Mouse (Mus musculus): ENCODE measurements around the gene Lhpp.
A peak's percentile ranks its signal among the peaks of the same experiment; 100 is the strongest.

Gene Lhpp

DNA sequence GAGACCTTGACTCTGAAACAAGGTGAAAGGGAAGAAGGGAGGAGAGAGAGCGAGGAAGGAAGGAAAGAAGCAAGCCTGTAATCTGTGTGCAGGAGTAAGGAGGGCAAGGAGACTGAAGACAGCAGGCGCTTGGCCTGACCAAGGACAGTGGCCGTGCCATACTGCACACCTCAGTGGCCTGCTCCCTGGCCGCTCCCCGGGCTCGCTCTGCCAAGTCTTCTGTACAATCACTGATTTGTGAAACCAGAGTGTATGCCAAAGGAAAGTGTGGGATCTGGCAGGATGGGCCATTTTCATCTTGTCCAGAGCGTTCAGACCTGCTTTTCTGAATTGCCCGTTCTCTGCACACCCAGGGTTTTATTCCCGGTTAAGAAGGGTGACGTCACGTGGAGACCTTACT lies 70.9 kb downstream of the Lhpp start:
- no peak for DNase-seq (ENCODE audit: low spot score in 2 of 2)

DNA sequence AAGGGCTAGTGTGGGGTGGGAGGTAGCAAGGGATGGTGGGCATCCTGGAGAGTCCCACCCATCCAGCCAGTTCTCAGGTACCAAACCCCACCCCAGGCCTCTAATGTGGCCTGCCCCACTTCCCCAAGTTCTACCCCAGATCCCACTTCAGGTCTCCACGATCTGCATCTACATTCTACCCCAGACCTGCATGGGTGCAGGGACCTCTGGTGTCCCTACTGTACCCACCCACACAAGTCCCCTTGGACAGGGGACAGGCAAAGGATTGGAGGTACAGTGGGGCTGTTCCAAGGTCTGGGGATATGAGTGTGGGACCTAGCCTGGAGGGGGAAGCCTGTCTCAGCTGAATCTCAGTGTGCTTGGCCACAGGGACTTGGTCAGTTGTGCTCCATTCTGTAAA lies 71.4 kb downstream of the Lhpp start:
- DNase-seq (ENCODE audit: low spot score in 2 of 2) = no peak

DNA sequence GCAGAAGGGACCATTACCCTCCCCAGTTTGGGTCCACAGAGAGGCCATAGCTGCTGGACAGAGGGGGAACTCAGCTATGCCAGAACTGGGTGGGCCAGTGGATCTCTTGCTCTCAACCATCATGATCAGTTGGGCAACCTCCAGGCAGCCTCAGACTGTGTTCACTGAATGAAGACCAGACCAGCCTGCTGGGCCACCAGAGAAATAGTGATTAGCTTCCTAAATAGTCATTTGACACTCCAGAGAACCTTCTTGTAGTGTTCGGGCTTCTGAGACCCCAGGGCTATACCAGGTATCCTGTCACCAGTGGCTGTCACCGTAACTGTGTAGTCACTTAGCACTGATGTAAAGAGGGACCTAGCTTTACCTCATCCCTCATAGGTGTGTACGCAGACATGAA lies 71.9 kb downstream of the Lhpp start:
- DNase-seq (ENCODE audit: low spot score in 2 of 2) = no peak

DNA sequence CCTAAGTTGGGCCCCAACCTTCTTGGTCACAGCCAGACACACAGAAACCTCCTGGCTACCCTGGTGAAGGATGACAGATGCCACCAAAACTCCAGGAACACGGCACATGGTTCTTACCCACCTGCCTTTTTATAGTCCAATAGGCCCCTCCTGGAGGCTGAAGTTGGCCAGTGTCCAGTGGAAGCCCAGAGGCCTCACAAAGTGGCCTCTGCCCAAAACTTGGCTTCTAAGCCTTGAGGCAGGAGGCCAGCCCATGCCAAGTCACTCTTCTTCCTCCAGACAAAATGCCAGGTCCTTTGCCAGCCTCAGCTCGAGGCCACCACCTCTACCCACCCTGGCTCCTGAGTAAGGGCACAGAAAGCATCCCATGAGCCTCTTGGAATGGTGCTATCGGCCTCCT lies 72.5 kb downstream of the Lhpp start:
- DNase-seq (ENCODE audit: low spot score in 2 of 2) = no peak

DNA sequence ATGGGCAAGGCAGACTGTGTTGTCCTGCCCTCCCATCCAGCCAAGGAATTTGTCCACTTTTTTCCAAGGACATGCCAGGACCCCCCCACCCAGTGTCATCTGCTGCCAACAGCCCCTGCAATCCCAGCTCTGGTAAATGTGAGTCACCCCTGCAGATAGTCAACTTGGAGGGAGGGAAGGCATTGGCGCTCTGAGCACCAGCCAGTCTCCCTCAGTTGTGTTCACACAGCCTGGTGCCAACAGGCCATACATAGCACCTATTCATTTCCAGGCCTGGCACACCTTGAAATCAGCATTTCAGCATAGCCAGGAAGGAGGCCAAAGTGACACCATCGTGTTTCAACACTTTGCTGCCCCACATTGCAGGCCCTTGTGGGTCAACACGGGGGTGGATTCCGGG lies 73.5 kb downstream of the Lhpp start:
- DNase-seq (ENCODE audit: low spot score in 2 of 2) = no peak

DNA sequence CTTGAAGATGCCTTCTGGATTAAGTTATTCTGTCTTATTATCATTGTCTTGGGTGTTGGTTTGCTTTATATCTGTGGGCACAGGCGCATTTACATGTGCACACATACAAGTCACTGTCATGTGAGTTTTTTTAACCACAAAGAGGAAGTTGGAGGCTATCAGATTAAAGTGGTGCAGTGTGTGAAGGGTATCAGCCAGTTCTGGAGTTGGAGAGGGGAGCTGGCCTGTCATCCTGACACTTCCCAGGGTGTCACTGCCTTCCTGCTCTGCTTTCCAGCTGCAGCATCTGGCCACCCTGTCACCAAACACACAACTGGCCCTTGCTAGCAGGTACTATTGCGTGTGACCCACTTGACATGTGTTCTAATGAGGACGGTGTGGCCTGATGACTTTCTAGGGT lies 76.1 kb downstream of the Lhpp start:
- peak; percentile 56 to 69 for DNase-seq (ENCODE audit: low spot score in 2 of 2)

DNA sequence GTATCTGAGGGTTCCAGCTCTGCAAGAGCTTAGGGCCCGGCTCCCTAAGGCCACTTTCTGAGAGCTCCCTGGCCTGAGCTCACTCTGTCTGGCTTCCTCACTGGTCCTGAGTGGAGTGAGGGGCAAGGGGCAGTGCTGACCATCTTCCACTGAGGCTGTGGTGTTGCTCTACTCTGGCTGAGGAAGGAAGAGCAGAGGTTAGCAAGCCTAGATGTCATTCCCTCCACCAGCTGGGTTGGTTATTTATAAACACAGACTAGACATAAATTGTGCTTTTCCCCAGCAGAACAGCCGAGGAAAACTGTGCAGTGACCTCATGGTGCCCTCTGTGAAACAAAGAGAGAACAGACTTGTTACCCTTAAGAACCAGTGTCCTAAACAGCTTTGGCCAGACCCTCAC lies 77.5 kb downstream of the Lhpp start:
- no peak for DNase-seq (ENCODE audit: low spot score in 2 of 2)

DNA sequence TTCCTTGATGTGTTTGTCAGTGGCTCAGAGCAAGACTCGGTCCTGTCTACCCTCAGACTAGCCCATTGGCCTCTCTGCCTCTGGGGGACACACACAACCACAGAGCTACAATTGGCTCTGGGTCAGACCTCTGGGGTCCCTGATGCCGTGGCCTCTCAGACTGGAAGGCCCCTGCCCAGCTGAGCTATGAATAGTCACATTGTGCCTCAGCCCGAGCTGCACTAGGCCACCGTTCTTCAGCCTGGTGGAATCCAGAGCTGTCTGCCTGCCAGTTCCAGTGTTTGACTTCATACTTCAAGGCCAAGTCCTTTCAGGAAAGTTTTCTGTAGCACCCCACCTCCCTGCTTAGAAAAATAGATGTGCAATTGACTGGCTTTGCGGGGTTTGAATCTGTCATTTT lies 78.3 kb downstream of the Lhpp start:
- DNase-seq (ENCODE audit: low spot score in 2 of 2) = no peak

DNA sequence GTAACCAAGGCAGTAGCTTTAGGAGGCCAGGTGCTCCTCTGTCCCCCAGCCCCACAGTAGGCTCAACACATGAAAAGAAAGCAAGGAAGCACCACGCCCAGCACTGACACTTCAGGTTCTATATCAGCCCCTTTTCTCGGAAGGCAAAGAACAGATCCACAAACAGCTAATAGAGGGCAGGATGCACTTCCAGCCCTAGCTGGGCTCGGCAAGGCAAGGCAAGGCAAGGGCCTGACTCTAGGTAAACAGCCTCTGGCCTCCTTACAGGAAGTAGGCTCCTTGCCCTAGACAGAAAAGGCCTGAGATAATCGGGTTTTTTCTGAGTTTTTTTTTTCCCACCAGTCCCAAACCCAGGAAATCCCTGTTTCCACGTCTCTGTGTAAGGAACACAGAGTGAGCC lies 79.3 kb downstream of the Lhpp start:
- no peak for DNase-seq (ENCODE audit: low spot score in 2 of 2)

DNA sequence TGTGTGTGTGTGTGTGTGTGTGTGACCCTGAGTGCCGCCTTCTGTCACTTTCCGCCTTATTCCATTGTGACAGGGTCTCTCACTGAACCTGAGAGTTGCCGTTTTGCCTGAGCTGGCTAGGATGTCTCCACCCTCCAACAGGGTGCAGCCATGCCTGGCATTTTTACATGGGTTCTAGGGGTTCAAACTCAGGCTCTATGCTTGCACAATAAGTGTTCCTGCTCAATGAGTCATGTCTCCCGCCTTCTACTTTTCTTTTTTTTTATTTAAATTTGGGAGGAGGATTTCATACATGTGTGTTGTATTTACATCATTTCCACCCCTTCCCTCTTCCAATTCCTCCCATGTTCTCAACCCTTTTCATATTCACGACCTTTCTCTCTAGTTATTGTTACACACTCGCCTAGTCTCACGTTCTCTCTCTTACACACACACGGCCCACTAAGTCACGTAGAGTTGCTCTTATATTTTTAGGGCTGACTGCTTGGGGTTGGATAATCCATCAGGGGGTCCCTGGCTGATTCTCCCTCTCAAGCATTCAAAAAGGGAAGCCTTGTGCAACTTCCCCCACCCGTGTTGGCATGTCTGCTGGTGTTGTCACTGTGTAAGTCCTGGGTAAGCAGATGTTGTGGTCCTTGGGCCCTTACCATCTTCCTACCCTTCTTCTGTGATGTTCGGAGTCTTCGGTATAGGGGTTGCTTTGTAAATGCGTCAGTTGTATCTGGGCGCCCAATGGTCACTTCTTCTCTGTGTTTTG lies 80.5 kb downstream of the Lhpp start:
- no peak for DNase-seq (ENCODE audit: low spot score in 2 of 2)

DNA sequence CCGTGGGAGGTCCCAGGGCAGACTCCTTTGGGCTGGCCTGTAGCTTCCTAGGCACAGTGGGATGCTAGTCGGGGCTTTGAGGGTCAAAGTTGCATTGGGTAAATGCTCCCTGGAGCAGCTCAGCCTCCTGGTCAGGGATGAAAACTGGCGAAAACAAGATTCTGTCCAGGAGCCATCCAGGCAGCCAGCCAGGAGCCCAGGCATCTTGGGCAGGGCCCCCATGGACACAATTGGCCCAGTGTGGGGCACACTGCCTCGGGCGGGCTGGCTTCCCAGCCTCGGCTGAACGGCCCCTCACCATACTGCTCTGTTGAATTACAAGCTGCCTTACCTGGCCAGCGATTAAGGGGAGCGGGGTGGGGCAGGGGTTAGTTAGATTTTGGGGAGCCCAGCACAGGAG lies 82.3 kb downstream of the Lhpp start:
- DNase-seq (ENCODE audit: low spot score in 2 of 2) = no peak

DNA sequence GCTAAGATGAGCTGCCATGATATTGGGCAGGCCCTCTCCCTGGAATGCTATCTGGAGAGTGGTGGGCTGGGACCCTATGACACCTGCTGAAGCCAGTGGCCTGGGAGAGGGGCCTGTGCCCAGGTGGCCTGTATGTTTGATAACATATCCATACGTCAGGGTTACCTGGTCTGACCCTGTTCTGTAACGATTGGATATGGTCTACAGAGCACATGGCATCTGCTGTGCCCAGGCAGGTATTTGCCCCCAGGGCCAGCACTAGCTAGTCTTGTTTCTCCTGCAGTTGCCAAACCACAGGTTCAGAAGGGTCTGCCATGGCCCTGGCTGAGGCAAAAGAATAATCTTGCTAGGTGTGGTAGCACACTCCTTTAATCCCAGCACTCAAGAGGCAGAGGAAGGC lies 83.1 kb downstream of the Lhpp start:
- DNase-seq (ENCODE audit: low spot score in 2 of 2) = no peak

DNA sequence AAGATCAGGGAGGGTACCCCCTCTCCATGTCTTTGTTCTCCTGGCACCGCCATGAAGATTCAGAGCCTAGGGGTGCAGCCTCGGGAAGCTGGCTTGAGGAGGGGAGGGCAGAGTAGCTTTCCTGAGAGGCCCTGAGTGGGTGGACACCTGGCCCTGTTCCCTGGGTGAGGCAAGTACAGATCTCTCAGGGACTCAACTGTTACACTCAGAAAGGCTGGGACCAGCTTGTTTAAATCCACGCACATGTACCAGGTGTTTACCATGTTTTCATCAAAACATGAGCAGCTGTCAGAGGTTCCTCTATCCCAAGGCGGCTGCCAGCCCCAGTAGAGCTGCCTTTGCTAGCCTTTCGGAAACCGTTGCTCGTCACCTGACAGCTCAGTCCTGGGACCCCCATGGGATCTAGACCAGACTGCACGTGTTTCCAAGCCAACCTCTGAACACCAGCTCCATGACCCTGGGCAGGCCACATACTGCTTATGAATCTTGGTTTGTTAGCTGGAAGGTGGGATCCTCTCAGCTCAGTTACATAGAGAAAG lies 86.9 kb downstream of the Lhpp start:
- peak in 1 of 2 experiments; percentile 22 for DNase-seq (ENCODE audit: low spot score in 2 of 2)

DNA sequence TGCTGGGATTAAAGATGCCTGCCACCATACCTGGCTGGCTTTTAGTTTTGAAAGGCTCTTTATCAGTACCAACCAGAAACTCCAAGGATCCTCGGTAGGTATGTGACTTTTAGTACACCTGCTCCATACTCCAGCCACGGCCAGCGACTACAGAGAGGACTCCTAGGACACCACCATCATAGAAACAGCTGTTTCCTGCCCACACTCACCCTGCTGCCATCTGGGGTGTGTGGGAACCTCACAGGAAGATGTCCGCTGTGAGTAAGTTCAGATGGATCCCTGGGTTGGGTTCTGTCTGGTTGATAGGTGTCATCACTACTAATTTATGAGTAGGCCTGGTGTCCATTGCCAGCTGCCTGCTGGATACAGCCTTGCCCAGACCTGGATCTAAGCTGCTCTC lies 88.3 kb downstream of the Lhpp start:
- DNase-seq (ENCODE audit: low spot score in 2 of 2) = no peak

DNA sequence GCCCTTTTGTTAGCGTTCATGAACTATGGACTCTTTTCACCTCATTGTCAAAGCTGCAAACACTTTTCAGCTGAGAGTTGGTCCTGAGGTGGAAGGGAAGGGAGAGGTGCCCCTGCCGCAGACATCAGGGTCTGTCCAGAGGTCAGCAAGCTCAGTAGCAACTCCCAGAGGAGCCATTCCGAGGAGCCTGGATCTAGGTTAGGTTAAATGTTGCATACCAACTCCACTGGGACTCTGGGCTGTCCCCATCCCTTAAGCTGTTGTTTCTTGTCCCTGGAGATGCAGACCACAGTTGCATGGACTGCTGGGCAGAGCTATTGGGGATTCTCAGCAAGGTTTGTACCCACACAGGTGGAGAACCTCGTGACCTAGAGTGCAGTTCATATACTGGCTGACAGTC lies 88.7 kb downstream of the Lhpp start:
- no peak for DNase-seq (ENCODE audit: low spot score in 2 of 2)

DNA sequence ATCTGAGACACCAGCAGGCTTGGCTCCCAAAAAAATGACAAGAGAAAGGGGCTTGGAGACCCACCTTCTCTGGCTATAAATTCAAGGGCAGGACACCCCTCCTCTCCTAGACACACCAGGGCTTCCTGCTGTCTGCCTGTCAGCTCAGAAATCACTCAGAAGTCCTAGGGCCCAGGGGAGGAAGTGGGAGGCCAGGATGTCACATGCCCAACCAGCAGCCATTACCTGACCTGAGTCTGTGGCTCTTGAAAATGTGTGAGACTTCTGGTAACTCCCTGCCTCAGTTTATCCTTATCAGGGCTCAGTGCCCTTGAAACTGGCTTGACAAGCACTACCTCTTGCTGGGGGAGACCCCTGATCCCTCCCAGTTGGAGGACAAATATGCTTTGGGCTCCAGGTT lies 89.2 kb downstream of the Lhpp start:
- peak in 1 of 2 experiments; percentile 54 for DNase-seq (ENCODE audit: low spot score in 2 of 2)

DNA sequence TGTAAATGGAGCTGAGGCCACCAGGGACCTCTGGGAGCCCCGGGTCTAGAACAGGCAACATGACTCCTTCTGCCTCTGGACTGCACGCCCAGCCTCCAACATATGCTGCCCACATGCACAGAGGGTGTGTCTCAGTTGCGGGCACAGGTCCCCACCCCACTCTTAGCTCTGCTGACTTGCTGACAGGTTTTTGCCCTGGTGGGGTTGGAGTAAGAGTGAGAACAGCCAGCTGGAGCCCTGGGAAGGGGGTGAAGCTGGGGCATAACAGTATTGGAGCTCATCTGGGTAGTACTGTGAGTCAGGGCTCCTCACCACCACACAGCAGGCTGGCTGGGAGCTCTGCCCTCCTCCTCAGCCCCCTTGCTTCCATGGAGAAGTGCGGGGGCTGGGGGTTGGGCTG lies 89.7 kb downstream of the Lhpp start:
- peak in 1 of 2 experiments; percentile 33 for DNase-seq (ENCODE audit: low spot score in 2 of 2)

DNA sequence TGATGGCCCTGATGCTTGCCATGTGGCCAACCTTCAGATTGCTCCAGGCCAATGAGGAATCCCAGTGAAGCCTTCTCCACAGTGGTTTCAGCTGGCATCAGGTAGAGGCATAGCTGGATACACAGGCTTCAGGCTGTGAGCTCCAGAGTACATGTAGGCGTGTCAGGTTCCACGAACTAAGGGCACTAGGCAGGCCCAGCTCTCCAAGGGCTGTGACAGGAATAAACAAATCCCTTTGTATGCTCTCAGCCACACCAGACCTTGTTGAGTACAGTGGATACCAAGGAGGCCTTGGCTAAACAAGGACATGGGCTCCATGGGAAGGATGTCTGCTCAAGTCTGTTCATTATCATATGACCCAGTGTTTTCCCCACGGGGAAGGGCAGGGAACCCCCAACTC lies 91.0 kb downstream of the Lhpp start:
- DNase-seq (ENCODE audit: low spot score in 2 of 2) = no peak

DNA sequence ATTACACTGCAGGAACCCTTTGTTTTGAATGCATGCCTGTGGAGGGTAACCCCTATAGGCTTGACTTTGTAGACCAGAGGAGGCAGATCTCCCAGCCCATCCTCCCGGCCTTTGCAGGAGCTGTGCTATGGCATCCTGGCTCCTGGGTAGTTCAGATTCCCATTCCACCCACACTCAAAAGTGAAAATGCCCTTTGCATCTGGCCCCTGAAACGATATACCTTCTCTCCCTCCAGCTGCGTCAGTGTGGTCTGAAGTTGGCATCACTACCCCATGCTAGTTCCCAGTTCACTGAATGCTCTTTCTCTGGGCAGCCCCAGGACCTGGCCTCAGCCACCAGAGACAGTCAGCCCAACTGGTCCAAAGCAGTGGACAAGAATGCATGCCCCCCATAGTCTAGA lies 91.6 kb downstream of the Lhpp start:
- DNase-seq (ENCODE audit: low spot score in 2 of 2) = no peak

DNA sequence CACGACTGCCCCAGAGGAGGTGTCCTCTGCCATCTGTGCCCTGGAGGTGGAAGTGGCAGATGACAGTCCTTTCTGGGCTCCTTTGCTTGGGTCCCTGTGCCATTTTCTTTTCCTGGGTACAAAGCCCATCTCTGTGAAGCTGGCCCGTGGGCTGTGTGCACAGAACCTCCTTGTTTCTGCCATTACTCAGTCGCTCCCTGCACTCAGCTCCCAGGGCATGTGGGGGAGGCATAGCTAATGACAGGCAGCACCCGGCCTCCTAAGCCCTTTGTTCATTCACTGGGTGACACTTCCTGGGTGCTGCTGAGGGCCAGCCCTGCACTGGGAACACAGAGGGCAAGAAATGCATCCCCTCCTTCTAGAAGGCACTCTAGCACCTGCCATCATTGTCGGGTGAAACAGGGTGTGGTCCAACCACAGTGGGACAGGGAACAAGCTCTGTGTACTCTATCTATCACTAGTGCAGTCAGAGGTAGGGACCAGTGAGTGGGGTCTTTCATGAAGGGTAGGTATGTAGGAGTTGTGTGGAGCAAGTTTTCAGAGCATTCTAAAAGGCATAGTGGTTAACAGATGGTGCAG lies 92.1 kb downstream of the Lhpp start:
- no peak for DNase-seq (ENCODE audit: low spot score in 2 of 2)

DNA sequence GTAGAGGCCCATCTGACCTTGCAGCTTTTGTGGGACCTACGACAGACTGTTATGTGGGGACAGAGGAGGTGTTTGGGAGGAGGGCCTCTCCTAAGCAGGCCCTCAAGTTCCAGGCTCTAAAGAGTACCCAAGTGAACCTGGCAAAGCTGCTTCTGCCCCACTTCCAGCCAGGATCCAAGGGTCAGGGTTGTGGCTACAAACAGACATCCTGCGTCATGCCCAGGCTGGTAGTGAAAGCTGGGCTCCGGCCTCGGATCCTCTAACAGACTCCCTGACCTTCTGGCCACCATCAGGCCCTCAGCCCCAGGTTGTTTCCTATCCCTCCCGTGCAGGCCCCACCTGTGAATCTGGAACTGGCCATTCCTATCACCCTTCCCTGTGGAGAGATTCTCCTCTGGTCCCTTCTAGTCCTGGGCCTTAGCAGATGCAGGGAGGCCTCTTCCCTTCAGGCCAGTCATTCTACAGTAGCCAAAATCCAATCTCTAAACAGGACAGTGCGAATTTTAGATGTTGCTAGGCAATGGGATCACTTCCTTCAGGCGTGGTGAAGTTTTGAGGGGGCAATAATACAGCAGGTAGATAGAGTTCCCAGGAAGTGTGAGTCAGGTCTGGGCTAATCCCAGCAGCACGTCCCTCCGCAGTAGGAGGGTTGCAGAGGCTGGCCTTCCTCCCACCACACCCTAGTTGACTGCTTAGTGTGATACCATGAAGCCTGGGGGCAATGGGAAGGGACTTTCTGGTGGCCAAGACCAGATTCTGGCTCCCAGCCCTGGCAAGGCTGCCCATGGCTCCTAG lies 93.3 kb downstream of the Lhpp start:
- no peak for DNase-seq (ENCODE audit: low spot score in 2 of 2)

DNA sequence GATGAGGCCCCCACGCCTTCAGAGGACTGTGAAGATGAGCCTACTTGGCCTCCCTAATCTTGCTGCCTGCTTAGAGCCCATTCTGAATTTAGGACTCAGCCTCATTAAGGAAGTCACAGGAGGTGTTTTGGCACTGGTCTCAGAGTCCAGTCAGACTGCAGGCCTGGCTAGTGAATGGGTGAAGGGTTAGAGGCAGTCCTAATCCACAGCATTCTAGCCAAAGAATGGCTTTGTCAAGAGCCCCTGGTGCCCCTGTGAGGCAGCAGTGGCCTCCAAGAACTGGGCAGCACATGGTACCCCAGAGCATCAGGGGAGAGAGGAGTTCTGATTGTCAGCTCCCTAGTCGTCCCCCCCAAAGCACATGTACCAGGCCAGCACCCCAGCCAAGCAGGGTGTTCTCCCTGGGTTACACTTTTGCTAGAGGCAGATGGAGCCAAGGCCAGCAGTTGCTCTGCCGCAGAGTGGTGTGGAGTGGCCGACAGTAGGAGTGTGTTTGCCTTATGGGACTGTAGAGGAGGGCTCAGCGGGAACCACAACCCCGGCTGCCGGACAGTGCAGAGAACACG lies 94.0 kb downstream of the Lhpp start:
- no peak for DNase-seq (ENCODE audit: low spot score in 2 of 2)
